Mouse (Mus musculus): Measurements from ENCODE around the gene Angptl1.

Angptl1 gene

DNA sequence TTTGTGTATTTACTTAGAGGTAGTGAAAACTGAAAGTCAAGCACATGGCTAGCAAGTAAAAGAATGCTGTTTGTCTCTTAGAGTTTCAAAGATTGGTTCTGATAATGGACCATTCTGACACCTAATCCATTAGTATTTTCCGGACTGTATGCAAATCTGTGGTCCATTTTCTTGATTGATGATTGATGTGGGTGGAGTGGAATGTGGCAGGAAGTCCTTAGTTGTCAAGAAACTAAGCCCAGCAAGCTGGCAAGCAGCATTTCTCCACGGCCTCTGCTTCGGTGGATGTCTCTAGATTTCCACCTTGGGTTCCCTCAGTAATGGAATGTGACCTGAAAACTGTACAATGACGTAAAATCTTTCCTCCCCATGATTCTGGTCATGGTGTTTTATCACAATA, 32.3 kb downstream of the Angptl1 start:
- DNase-seq (ENCODE audit: low spot score in 2 of 2): no peak

DNA sequence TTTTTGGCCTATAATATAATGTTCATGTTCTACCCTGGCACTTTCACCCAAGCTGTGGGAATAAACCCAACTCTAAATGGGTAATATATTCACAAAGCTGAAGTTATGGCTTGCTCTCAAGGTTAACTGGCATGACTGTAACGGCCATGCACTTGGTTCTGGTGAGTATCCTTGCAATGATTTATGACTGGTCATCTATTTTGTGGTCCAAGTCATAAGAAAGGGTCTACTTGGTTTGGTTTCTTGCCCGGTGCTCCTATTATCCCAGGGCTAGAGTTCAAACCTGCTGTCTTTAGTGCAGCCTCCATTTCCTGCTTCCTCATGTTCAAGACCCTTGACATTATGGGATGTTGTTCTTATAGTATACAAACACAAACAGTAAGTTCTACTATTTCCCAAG, 46.4 kb downstream of the Angptl1 start:
- no peak for DNase-seq (ENCODE audit: low spot score in 2 of 2)

DNA sequence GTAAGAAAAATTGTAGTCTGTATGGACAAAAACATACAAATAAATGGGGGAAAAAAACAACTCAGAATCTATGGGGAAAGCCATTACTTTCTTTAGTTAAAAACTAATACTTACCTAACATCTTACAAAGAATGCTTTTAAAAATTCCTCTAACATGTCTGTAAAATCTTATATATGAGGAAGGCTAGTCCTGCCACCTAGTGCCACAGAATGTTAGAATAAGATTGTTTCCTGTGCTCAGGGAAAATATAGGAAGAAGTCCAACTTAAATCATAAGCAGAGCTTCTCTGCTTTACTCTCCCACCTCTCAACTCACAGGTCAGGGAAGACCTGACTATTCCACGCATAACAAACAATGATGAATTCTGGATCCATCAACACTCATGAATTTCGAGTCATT, 47.5 kb downstream of the Angptl1 start:
- DNase-seq (ENCODE audit: low spot score in 2 of 2): no peak

DNA sequence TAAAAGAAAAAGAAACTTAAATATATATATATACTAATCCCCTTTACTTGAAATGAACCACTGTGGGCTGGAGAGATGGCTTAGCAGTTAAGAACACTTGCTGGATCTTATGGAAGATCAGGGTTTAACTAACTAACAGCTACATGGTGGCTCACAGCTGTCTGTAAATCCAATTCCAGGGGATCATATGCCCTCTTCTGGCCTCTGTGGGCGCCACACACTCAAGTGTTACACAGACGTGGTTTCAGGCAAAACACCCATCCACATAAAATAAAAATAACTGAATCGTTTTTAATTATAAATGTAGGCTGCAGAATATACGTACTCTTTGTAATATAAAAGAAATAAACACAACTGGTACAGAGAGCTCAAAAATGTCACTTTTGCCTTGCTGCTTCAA, 50.5 kb downstream of the Angptl1 start:
- DNase-seq (ENCODE audit: low spot score in 2 of 2): no peak

DNA sequence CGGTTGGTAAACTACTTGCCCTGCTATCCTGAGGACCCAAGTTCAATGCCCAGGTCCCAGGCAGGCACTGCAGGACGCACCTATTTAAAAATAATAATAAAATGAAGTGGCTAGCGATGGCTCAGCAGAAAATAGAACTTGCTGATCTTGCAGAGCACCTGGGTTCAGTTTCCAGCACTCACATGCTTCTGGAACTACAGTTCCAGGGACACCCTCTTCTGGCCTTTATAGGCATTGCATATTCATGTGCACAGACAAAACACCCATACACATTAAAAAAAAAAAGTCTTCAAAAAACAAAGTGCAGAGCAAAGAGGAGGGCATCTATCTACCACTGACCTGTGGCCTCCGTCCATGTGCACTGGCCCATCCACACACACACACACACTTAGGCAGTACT, 53.2 kb downstream of the Angptl1 start:
- no peak for DNase-seq (ENCODE audit: low spot score in 2 of 2)

DNA sequence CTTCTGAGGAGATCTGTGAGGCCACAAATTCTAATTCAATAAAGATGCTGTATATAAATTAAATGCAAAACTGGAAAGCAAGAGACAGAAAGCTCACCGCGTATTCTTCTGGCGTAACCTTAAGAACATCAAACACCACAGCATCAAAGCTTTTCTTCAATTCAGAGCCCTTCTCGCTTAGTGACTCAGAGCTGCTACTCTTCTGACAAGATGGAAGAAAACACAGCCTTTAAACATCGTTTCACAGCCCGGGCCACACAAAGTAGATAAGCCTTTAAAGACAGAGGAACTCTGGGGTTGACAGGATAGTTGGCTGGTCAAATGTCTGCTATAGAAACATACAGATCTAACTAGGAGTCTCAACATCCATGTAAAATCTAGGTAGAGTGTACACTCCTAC, 63.3 kb downstream of the Angptl1 start:
- no peak for DNase-seq (ENCODE audit: low spot score in 2 of 2)

DNA sequence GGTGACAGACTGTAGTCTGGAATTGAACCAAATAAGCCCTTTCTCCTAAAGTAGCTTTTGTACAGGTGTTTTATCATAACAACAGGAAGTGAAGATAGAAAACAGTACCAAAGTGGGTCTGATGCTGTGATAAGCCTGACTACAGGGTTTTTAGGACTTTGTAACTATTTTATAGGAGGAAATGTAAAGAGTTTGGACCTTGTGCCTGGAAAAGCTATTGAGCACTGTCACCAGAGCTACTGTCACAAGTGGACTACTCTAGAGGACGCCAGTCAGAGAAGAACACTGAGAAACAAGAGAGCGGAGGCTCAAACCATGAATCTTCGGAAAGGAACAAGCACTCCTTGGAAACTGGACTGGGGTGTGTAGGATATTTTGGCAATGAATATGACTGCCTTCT, 65.5 kb downstream of the Angptl1 start:
- DNase-seq (ENCODE audit: low spot score in 2 of 2): no peak

DNA sequence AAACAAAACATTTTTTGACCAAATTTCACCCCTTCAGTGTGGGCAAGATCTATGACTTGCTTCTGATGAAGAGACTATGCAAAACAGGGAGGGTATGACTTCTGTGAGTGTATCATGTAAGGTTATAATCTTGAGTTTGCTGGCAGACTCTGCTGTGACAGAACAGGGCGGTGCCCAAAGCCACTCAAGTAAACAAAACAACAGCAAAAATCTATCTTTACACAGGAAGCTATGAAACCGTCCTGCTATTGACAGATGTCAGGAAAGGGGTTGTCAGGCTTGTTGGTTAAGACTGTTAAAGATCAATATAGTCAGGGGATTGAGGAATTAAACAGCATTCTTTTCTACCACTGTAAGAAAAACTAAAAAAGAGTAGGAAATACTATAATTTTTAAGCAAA, 67.3 kb downstream of the Angptl1 start:
- DNase-seq (ENCODE audit: low spot score in 2 of 2): no peak

DNA sequence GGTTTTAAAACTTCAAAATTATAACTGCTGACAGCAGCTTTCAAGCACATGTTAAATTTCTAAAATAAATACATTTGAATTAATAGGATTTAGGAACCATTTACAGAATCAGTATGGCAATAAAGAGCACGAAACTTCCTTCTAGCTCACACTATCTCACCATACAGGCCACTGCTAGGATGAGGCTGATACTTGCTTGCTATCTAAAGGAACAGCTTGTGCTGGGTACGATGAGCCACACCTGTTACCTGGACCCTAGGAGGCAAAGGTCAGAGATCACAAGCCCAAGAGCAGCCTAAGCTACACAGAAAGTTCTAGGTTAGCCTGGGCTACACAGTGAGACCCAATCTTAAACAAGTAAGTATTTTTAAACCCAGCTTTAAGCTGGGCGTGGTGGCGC, 70.9 kb downstream of the Angptl1 start:
- DNase-seq (ENCODE audit: low spot score in 2 of 2): no peak

DNA sequence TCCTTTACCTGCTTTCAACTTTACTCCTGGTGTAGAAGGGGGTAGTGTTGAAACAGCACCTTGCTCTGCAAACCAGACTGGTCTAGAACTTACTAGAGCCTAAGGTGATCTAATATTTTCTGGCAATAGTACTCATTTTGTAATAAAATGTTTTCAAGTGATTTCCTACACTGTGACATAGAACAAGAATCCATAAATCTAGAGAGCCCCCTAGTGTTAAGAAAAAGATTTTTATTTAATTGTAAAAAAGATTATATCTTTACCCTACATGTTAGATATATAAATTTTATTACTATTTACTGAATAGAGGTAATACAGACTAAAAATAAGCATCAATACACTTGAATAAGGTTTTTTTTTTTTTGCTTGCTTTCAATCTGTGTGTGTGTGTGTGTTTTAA, 71.5 kb downstream of the Angptl1 start:
- no peak for DNase-seq (ENCODE audit: low spot score in 2 of 2)
